Mouse (Mus musculus): ENCODE data around the gene Fam189b. TPM values are rescaled to one million over a fixed set of nuclear protein-coding genes. Genes with fewer than 3 reads are reported as not detected.

The Fam189b gene
- polyA plus RNA-seq, 1 experiment: 27.4 TPM

DNA sequence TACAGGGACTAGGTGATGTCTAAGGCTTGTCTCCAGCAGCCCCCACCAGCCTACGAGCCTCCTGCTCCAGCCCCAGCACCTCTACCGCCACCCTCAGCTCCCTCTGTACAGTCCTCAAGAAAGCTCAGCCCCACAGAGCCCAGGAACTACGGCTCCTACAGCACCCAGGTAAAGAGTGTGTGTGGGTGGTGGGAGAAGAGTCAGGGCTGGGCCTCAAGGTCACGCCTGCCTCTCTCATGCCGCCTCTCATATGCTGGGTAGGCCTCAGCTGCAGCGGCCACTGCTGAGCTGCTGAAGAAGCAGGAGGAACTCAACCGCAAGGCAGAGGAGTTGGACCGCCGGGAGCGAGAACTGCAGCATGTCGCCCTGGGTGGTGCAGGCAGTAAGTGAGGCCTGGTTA lies 3.9 kb upstream of the Fam189b start:
- Histone ChIP-seq H3K36me3 (ENCODE audit: control insufficient read depth, insufficient read depth) (peaks cover 61% of the 10 kb centered on the region), H3K4me3 (ENCODE audit: insufficient read depth, poor library complexity, severe bottlenecking) (no peak overlapping the region), H3K79me3 (ENCODE audit: low read depth) (peaks cover 13% of the 10 kb centered on the region), H3K27me3 (ENCODE audit: control insufficient read depth, insufficient read depth, insufficient read length) (no peaks in the 10 kb centered on the region), H3K79me2 (ENCODE audit: control insufficient read depth, insufficient read depth) (peaks cover 22% of the 10 kb centered on the region), H3ac (ENCODE audit: control insufficient read depth, insufficient read length, low read depth) (no peak overlapping the region)
- no peak for TF ChIP-seq CTCF (IDR thresholded peaks at IDR 0.05; ENCODE audit: control insufficient read depth, insufficient read depth, insufficient read length)
- no peak for TF ChIP-seq MYOG (IDR thresholded peaks at IDR 0.05; ENCODE audit: control insufficient read depth, extremely low read depth, insufficient read length)
- no peak for TF ChIP-seq MYOD1 (IDR thresholded peaks at IDR 0.05; ENCODE audit: control insufficient read depth, insufficient read length, low read depth)
- no peak for TF ChIP-seq CEBPB (IDR thresholded peaks at IDR 0.05; ENCODE audit: low read depth)
- no peak for TF ChIP-seq FOSL1 (IDR thresholded peaks at IDR 0.05; ENCODE audit: insufficient read depth, low read length, poor library complexity, severe bottlenecking)
- TF ChIP-seq USF1 (IDR thresholded peaks at IDR 0.05; ENCODE audit: low read depth): no peak
- TF ChIP-seq MAX (IDR thresholded peaks at IDR 0.05): no peak

DNA sequence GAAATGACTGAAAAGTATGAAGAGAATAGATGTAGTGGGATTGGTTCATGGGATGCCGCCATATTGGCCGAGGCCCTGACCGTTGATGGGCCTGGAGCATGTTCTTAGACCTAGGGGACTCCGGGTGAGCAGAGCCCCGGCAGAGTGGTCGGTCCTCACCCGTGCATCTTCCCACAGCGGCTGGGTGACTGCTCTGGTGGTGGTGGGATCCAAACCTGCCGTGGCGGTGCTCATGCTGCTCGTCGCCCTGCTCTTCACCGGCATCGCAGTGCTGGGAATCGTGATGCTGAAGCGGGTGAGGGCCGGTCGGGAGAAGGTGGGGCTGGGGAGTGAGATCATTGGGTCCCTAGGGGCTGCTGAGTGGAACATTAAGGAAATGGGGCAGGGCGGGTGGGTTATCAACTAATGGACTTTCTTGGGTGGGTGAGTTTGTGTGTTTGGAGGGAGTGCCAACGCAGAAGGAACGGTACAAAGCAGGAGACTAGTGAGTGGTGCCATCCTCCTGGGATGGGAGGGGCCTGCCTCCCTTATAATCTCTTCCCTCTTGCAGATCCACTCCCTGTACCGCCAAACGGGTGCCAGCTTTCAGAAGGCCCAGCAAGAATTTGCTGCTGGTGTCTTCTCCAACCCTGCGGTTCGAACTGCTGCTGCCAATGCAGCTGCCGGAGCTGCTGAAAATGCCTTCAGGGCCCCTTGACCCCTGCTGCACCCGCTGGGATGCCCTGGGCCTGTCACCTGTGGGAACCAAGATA lies 1.0 kb upstream of the Fam189b start:
- peaks cover 22% of the 10 kb centered on the region for H3K79me2 ChIP-seq (ENCODE audit: control insufficient read depth, insufficient read depth)
- H3ac ChIP-seq (ENCODE audit: control insufficient read depth, insufficient read length, low read depth): no peak overlapping the region
- no peak overlapping the region for H3K4me3 ChIP-seq (ENCODE audit: insufficient read depth, poor library complexity, severe bottlenecking)
- TF ChIP-seq CEBPB (IDR thresholded peaks at IDR 0.05; ENCODE audit: low read depth): no peak
- TF ChIP-seq FOSL1 (IDR thresholded peaks at IDR 0.05; ENCODE audit: insufficient read depth, low read length, poor library complexity, severe bottlenecking): no peak
- no peak for TF ChIP-seq MYOD1 (IDR thresholded peaks at IDR 0.05; ENCODE audit: control insufficient read depth, insufficient read length, low read depth)
- TF ChIP-seq MAX (IDR thresholded peaks at IDR 0.05): no peak
- TF ChIP-seq CTCF (IDR thresholded peaks at IDR 0.05; ENCODE audit: control insufficient read depth, insufficient read depth, insufficient read length): no peak
- no peak for TF ChIP-seq USF1 (IDR thresholded peaks at IDR 0.05; ENCODE audit: low read depth)
- TF ChIP-seq MYOG (IDR thresholded peaks at IDR 0.05; ENCODE audit: control insufficient read depth, extremely low read depth, insufficient read length): no peak
- H3K36me3 ChIP-seq (ENCODE audit: control insufficient read depth, insufficient read depth): peaks cover 34% of the 10 kb centered on the region
- H3K79me3 ChIP-seq (ENCODE audit: low read depth): peaks cover 13% of the 10 kb centered on the region
- no peaks in the 10 kb centered on the region for H3K27me3 ChIP-seq (ENCODE audit: control insufficient read depth, insufficient read depth, insufficient read length)

DNA sequence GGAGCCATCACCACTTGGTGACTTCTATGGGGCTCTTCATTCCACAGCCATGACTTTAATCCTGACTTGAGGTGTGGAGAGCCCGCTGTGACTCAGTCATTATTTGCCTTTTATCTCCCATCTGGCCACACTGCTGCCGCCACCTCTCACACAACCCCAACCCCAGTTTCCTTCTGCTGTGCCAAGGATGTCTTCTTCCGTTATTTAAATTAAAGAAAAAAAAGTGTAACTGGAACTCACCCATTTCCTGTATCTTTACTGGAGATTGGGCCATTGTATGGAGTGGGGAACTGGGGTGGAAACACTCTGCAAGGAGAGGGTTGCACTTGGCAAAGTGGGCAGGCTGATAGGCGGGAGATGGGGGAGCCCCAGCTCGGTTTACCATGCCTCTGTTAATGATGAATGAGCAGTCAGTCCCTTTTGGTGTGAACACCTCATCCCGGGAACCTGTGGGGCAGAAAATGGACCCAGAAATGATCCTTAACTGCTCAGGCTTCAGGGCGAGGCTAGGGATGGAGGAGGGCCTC lies 349 bp upstream of the Fam189b start:
- Histone ChIP-seq H3K4me3 (ENCODE audit: insufficient read depth, poor library complexity, severe bottlenecking) (no peak overlapping the region), H3ac (ENCODE audit: control insufficient read depth, insufficient read length, low read depth) (peak overlapping the region; percentile 4), H3K27me3 (ENCODE audit: control insufficient read depth, insufficient read depth, insufficient read length) (no peaks in the 10 kb centered on the region), H3K36me3 (ENCODE audit: control insufficient read depth, insufficient read depth) (peaks cover 34% of the 10 kb centered on the region), H3K79me3 (ENCODE audit: low read depth) (peaks cover 13% of the 10 kb centered on the region), H3K79me2 (ENCODE audit: control insufficient read depth, insufficient read depth) (peaks cover 19% of the 10 kb centered on the region)
- TF ChIP-seq FOSL1 (IDR thresholded peaks at IDR 0.05; ENCODE audit: insufficient read depth, low read length, poor library complexity, severe bottlenecking): no peak
- no peak for TF ChIP-seq CTCF (IDR thresholded peaks at IDR 0.05; ENCODE audit: control insufficient read depth, insufficient read depth, insufficient read length)
- no peak for TF ChIP-seq CEBPB (IDR thresholded peaks at IDR 0.05; ENCODE audit: low read depth)
- no peak for TF ChIP-seq MYOD1 (IDR thresholded peaks at IDR 0.05; ENCODE audit: control insufficient read depth, insufficient read length, low read depth)
- TF ChIP-seq MYOG (IDR thresholded peaks at IDR 0.05; ENCODE audit: control insufficient read depth, extremely low read depth, insufficient read length): no peak
- TF ChIP-seq USF1 (IDR thresholded peaks at IDR 0.05; ENCODE audit: low read depth): no peak
- TF ChIP-seq MAX (IDR thresholded peaks at IDR 0.05): no peak

DNA sequence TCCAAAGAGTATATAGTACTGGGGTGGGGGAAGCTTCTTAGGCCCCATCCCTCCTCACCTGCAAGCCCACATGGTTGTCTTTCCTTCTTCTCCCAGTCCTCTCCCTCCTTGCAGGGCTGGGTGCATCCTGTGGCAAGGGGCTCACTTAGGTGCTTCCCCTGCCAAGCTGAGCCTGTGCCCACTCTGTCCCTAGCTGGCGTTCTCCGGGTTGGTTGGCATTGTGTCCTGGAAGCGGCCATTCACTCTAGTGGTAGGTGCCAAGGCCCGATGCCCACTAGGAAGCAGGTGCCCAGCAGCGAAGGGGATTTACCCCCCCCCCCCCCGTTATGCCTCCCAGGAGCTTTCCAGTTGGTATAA lies 994 bp downstream of the Fam189b start:
- Histone ChIP-seq H3K36me3 (ENCODE audit: control insufficient read depth, insufficient read depth) (peaks cover 36% of the 10 kb centered on the region), H3K27me3 (ENCODE audit: control insufficient read depth, insufficient read depth, insufficient read length) (no peaks in the 10 kb centered on the region), H3K79me3 (ENCODE audit: low read depth) (peaks cover 6% of the 10 kb centered on the region), H3ac (ENCODE audit: control insufficient read depth, insufficient read length, low read depth) (peak overlapping the region; percentile 88), H3K79me2 (ENCODE audit: control insufficient read depth, insufficient read depth) (peaks cover 6% of the 10 kb centered on the region), H3K4me3 (ENCODE audit: insufficient read depth, poor library complexity, severe bottlenecking) (peak overlapping the region; percentile 21)
- TF ChIP-seq FOSL1 (IDR thresholded peaks at IDR 0.05; ENCODE audit: insufficient read depth, low read length, poor library complexity, severe bottlenecking): no peak
- no peak for TF ChIP-seq MYOG (IDR thresholded peaks at IDR 0.05; ENCODE audit: control insufficient read depth, extremely low read depth, insufficient read length)
- no peak for TF ChIP-seq USF1 (IDR thresholded peaks at IDR 0.05; ENCODE audit: low read depth)

DNA sequence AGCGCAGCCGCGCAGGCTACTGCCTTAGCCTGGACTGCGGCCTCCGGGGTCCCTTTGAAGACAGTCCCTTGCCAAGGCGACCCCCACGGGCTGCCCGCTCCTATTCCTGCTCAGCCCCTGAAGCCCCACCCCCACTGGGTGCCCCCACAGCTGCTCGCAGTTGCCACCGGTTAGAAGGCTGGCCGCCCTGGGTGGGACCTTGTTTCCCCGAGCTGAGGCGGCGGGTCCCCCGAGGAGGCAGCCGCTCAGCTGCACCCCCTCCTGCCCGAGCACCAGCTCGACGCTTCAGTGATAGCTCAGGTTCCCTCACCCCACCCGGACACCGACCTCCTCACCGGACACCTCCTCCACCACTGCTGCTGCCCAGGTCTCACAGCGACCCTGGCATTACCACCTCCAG lies 4.3 kb downstream of the Fam189b start:
- H3K79me2 ChIP-seq (ENCODE audit: control insufficient read depth, insufficient read depth): no peaks in the 10 kb centered on the region
- H3K27me3 ChIP-seq (ENCODE audit: control insufficient read depth, insufficient read depth, insufficient read length): no peaks in the 10 kb centered on the region
- H3ac ChIP-seq (ENCODE audit: control insufficient read depth, insufficient read length, low read depth): no peak overlapping the region
- no peaks in the 10 kb centered on the region for H3K79me3 ChIP-seq (ENCODE audit: low read depth)
- TF ChIP-seq MYOD1 (IDR thresholded peaks at IDR 0.05; ENCODE audit: control insufficient read depth, insufficient read length, low read depth): no peak
- no peak for TF ChIP-seq MAX (IDR thresholded peaks at IDR 0.05)
- TF ChIP-seq CEBPB (IDR thresholded peaks at IDR 0.05; ENCODE audit: low read depth): no peak
- no peak for TF ChIP-seq USF1 (IDR thresholded peaks at IDR 0.05; ENCODE audit: low read depth)
- no peak for TF ChIP-seq FOSL1 (IDR thresholded peaks at IDR 0.05; ENCODE audit: insufficient read depth, low read length, poor library complexity, severe bottlenecking)
- no peak for TF ChIP-seq MYOG (IDR thresholded peaks at IDR 0.05; ENCODE audit: control insufficient read depth, extremely low read depth, insufficient read length)
- TF ChIP-seq CTCF (IDR thresholded peaks at IDR 0.05; ENCODE audit: control insufficient read depth, insufficient read depth, insufficient read length): no peak
- no peak overlapping the region for H3K4me3 ChIP-seq (ENCODE audit: insufficient read depth, poor library complexity, severe bottlenecking)
- peaks cover 5% of the 10 kb centered on the region for H3K36me3 ChIP-seq (ENCODE audit: control insufficient read depth, insufficient read depth)
